18 mouse cellular contexts compared by ENCODE assay signal in the genomic region with DNA sequence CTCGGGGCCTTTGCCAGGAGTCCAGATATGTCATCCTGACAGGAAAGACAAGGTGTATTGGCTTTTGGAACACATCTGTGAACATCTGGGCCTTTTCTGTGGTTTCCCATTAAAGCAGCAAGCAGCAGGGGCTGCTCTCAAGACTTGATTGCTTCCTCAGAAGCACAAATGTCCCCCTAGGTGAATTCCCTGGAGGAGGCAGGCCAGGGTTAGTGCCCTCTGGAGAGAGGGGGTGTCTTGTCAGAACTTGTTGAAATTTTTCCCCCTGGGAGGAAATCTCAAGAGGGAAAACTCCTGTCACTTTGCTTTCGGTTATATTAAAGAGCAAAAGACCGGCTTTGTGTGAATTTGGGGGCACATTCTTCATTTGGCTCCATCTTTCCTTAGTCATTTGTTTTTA. TPM values are rescaled to one million over a fixed set of nuclear protein-coding genes. Genes with fewer than 3 reads are reported as not detected.
DNase-seq lines count a peak whose midpoint lies in the region; ATAC-seq and TF ChIP-seq lines count a peak whose summit lies in the region.
"Had no signal": no experiment of that assay in that cellular context is flagged by ENCODE, and none has a peak within 500 bp of the region (broad histone marks: within the 10 kb centered on the region; RNA-seq: fewer than 3 reads in every experiment).

No protein-coding gene starts in this region.

- H3K4me2 ChIP-seq in forebrain, embryonic 12.5 days, result 0 out of 2 replicates have a peak overlapping the region, but pooled peaks have one; percentile 92
- H3K4me2 ChIP-seq in forebrain, embryonic 11.5 days (ENCODE audit: low read depth, low read length, severe bottlenecking), result no peak overlapping the region
- peak overlapping the region; percentile 74 for H3K4me2 ChIP-seq in forebrain, embryonic 14.5 days (ENCODE audit: low read length)
- peak overlapping the region; percentile 79 for H3K4me2 ChIP-seq in hindbrain, postnatal 0 days (ENCODE audit: low read depth, low read length)
- peak overlapping the region; percentile 78 for H3K4me2 ChIP-seq in neural tube, embryonic 13.5 days
- H3K4me2 ChIP-seq: embryonic facial prominence, embryonic 13.5 days; liver, embryonic 12.5 days; stomach, embryonic 15.5 days had no signal

- H3K9me3 ChIP-seq in forebrain, embryonic 12.5 days, result no peaks in the 10 kb centered on the region
- H3K9me3 ChIP-seq in forebrain, embryonic 11.5 days (ENCODE audit: control insufficient read depth, low read length), result no peaks in the 10 kb centered on the region
- H3K9me3 ChIP-seq in forebrain, embryonic 14.5 days (replicated peaks; ENCODE audit: control insufficient read depth, low read length), result no peaks in the 10 kb centered on the region
- no peaks in the 10 kb centered on the region for H3K9me3 ChIP-seq in hindbrain, postnatal 0 days (ENCODE audit: low read length)
- no peaks in the 10 kb centered on the region for H3K9me3 ChIP-seq in neural tube, embryonic 13.5 days
- H3K9me3 ChIP-seq: embryonic facial prominence, embryonic 13.5 days; liver, embryonic 12.5 days; stomach, embryonic 15.5 days had no signal

- 0 out of 2 replicates have a peak overlapping the region, but pooled peaks have one; percentile 62 for H3K4me3 ChIP-seq in forebrain, embryonic 12.5 days (replicated peaks)
- no peak overlapping the region for H3K4me3 ChIP-seq in forebrain, embryonic 11.5 days (ENCODE audit: low read depth, low read length)
- peak overlapping the region; percentile 58 for H3K4me3 ChIP-seq in forebrain, embryonic 14.5 days (ENCODE audit: low read depth, low read length)
- peak overlapping the region; percentile 75 for H3K4me3 ChIP-seq in hindbrain, postnatal 0 days (ENCODE audit: low read length)
- peak overlapping the region; percentile 71 for H3K4me3 ChIP-seq in neural tube, embryonic 13.5 days
- H3K4me3 ChIP-seq: embryonic facial prominence, embryonic 13.5 days; liver, embryonic 12.5 days; megakaryocyte, embryonic 14.5 days; stomach, embryonic 15.5 days had no signal

- H3K27ac ChIP-seq in forebrain, embryonic 12.5 days, result no peak overlapping the region
- H3K27ac ChIP-seq in forebrain, embryonic 11.5 days (ENCODE audit: low read depth, low read length), result no peak overlapping the region
- peak overlapping the region; percentile 93; the same call in 1 of the 2 replicates for H3K27ac ChIP-seq in forebrain, embryonic 14.5 days (ENCODE audit: low read depth, low read length)
- peak overlapping the region; percentile 96 for H3K27ac ChIP-seq in hindbrain, postnatal 0 days
- peak overlapping the region; percentile 96 for H3K27ac ChIP-seq in neural tube, embryonic 13.5 days (replicated peaks)
- H3K27ac ChIP-seq: embryonic facial prominence, embryonic 13.5 days; liver, embryonic 12.5 days; stomach, embryonic 15.5 days had no signal

- DNase-seq in forebrain, embryonic 11.5 days (ENCODE audit: low spot score), result no peak
- no peak for DNase-seq in forebrain, embryonic 14.5 days (ENCODE audit: low spot score)
- DNase-seq in hindbrain, postnatal 0 days (ENCODE audit: low spot score), result peak; percentile 9
- DNase-seq in right cerebral cortex, postnatal 14 days, result no peak
- DNase-seq in cerebellum, adult 9-10 months, result no peak
- DNase-seq in lung, postnatal 14 days, result no peak
- DNase-seq: kidney, adult 2 months; kidney, postnatal 25 days; retina, postnatal 1 day had no signal

- H3K36me3 ChIP-seq in forebrain, embryonic 12.5 days (replicated peaks), result no peaks in the 10 kb centered on the region
- H3K36me3 ChIP-seq in forebrain, embryonic 11.5 days (ENCODE audit: control insufficient read depth, insufficient read depth, low read length), result no peaks in the 10 kb centered on the region
- H3K36me3 ChIP-seq in forebrain, embryonic 14.5 days (ENCODE audit: control insufficient read depth, insufficient read depth, low read length), result no peaks in the 10 kb centered on the region
- no peaks in the 10 kb centered on the region for H3K36me3 ChIP-seq in hindbrain, postnatal 0 days (ENCODE audit: insufficient read depth, low read length)
- H3K36me3 ChIP-seq in neural tube, embryonic 13.5 days, result no peaks in the 10 kb centered on the region
- H3K36me3 ChIP-seq: embryonic facial prominence, embryonic 13.5 days; liver, embryonic 12.5 days; stomach, embryonic 15.5 days had no signal

- 54% methylated on average over 3 of the region's 3 CpGs for WGBS in forebrain, embryonic 12.5 days
- WGBS in forebrain, embryonic 11.5 days, result 47% methylated on average over 3 of the region's 3 CpGs
- 53% methylated on average over 3 of the region's 3 CpGs for WGBS in forebrain, embryonic 14.5 days
- WGBS in hindbrain, postnatal 0 days, result 30% methylated on average over 3 of the region's 3 CpGs
- WGBS in neural tube, embryonic 13.5 days, result 37% methylated on average over 3 of the region's 3 CpGs

- H3K27me3 ChIP-seq in forebrain, embryonic 12.5 days, result peaks cover 64% of the 10 kb centered on the region
- peaks cover 30% of the 10 kb centered on the region for H3K27me3 ChIP-seq in forebrain, embryonic 11.5 days (ENCODE audit: control insufficient read depth, insufficient read depth, low read length)
- peaks cover 21% of the 10 kb centered on the region for H3K27me3 ChIP-seq in forebrain, embryonic 14.5 days (replicated peaks; ENCODE audit: control insufficient read depth, insufficient read depth, low read length)
- no peaks in the 10 kb centered on the region for H3K27me3 ChIP-seq in hindbrain, postnatal 0 days (ENCODE audit: insufficient read depth, low read length)
- H3K27me3 ChIP-seq in neural tube, embryonic 13.5 days, result peaks cover 44% of the 10 kb centered on the region

- ATAC-seq in forebrain, embryonic 12.5 days (ENCODE audit: low FRiP score), result no peak
- no peak for ATAC-seq in forebrain, embryonic 11.5 days (replicated peaks; ENCODE audit: low FRiP score)
- no peak for ATAC-seq in forebrain, embryonic 14.5 days
- no peak for ATAC-seq in hindbrain, postnatal 0 days
- ATAC-seq in neural tube, embryonic 13.5 days (ENCODE audit: low read depth), result no peak
- ATAC-seq: activated CD4-positive, CD25-positive, alpha-beta regulatory T cell, adult 4 months; liver, embryonic 12.5 days had no signal

- H3K9ac ChIP-seq in forebrain, embryonic 12.5 days, result no peak overlapping the region
- no peak overlapping the region for H3K9ac ChIP-seq in forebrain, embryonic 11.5 days (ENCODE audit: low read length)
- H3K9ac ChIP-seq in forebrain, embryonic 14.5 days (ENCODE audit: low read length), result peak overlapping the region; percentile 85
- H3K9ac ChIP-seq in hindbrain, postnatal 0 days (replicated peaks; ENCODE audit: low read length), result peak overlapping the region; percentile 93
- peak overlapping the region; percentile 92 for H3K9ac ChIP-seq in neural tube, embryonic 13.5 days
- H3K9ac ChIP-seq: embryonic facial prominence, embryonic 13.5 days; liver, embryonic 12.5 days; stomach, embryonic 15.5 days had no signal

- peaks cover 25% of the 10 kb centered on the region for H3K4me1 ChIP-seq in forebrain, embryonic 12.5 days
- H3K4me1 ChIP-seq in forebrain, embryonic 11.5 days (replicated peaks; ENCODE audit: control insufficient read depth, insufficient read depth, low read length), result peaks cover 2% of the 10 kb centered on the region; the same call in 1 of the 2 replicates
- peaks cover 2% of the 10 kb centered on the region; the same call in 1 of the 2 replicates for H3K4me1 ChIP-seq in forebrain, embryonic 14.5 days (ENCODE audit: control insufficient read depth, insufficient read depth, low read length)
- peaks cover 10% of the 10 kb centered on the region; the same call in 1 of the 2 replicates for H3K4me1 ChIP-seq in hindbrain, postnatal 0 days (ENCODE audit: insufficient read depth, low read length)
- H3K4me1 ChIP-seq in neural tube, embryonic 13.5 days (replicated peaks), result peaks cover 68% of the 10 kb centered on the region

- TF ChIP-seq CTCF in hindbrain, postnatal 0 days (IDR thresholded peaks at IDR 0.05; ENCODE audit: low read depth), result no peak

RNA-seq across cellular contexts. Expression of a gene that starts 1.9 kb away (rescaled TPM):
- 2.3 and 2.6 TPM in 2 replicates for polyA plus RNA-seq in forebrain, embryonic 12.5 days (2016; fragmentation: Nextera tagmentation; extraction: Ambion mirVana)
- 0.88 and 0.91 TPM in 2 replicates for polyA plus RNA-seq in forebrain, embryonic 11.5 days (2014; fragmentation: Nextera tagmentation; extraction: Ambion mirVana)
- 8.2 and 9.3 TPM in 2 replicates for polyA plus RNA-seq in forebrain, embryonic 14.5 days (2014; fragmentation: Nextera tagmentation; extraction: Ambion mirVana)
- 42.8 and 47.1 TPM in 2 replicates for total RNA-seq in hindbrain, postnatal 0 days (2014; rRNA removed)
- 10.3 and 10.4 TPM in 2 replicates for polyA plus RNA-seq in hindbrain, postnatal 0 days (2015; fragmentation: Nextera tagmentation; extraction: Ambion mirVana)
- polyA plus RNA-seq in neural tube, embryonic 13.5 days (2015; fragmentation: Nextera tagmentation; extraction: Ambion mirVana), result 6.7 and 9.1 TPM in 2 replicates
- polyA plus RNA-seq: heart, embryonic 14.5 days; liver, embryonic 12.5 days; lung, embryonic 16.5 days had no signal

Comparison
In these comparisons a context has a peak if more than half of its experiments do, and no peak if none do; other contexts are left out.
1. H3K27ac ChIP-seq: peak in forebrain, embryonic 14.5 days (single experiment), hindbrain, postnatal 0 days (single experiment) and neural tube, embryonic 13.5 days (single experiment); none in forebrain, embryonic 12.5 days (single experiment) and forebrain, embryonic 11.5 days (single experiment).
2. H3K9ac ChIP-seq: peak in forebrain, embryonic 14.5 days (single experiment), hindbrain, postnatal 0 days (single experiment) and neural tube, embryonic 13.5 days (single experiment); none in forebrain, embryonic 12.5 days (single experiment) and forebrain, embryonic 11.5 days (single experiment).